Comparison of ENCODE assay signal across 9 mouse cellular contexts in genomic region chr2:30119641-30120051, GRCm38 (mm10). TPM values are rescaled to one million over a fixed set of nuclear protein-coding genes. Genes with fewer than 3 reads are reported as not detected.
DNase-seq lines count a peak whose midpoint lies in the region; ATAC-seq and TF ChIP-seq lines count a peak whose summit lies in the region.
"Had no signal": no experiment of that assay in that cellular context is flagged by ENCODE, and none has a peak within 500 bp of the region (broad histone marks: within the 10 kb centered on the region; RNA-seq: fewer than 3 reads in every experiment).

No protein-coding gene starts in this region.

- no peak for ATAC-seq in hindbrain, embryonic 11.5 days (ENCODE audit: low FRiP score)
- ATAC-seq in midbrain, embryonic 12.5 days (ENCODE audit: low FRiP score, low read depth): no peak
- no peak for ATAC-seq in granulocyte monocyte progenitor cell, adult 5-6 weeks (replicated peaks; ENCODE audit: poor library complexity, severe bottlenecking)

- no peaks in the 10 kb centered on the region for H3K36me3 ChIP-seq in hindbrain, embryonic 11.5 days (ENCODE audit: control insufficient read depth, insufficient read depth, low read length)
- H3K36me3 ChIP-seq in midbrain, embryonic 12.5 days: no peaks in the 10 kb centered on the region

- no peaks in the 10 kb centered on the region for H3K27me3 ChIP-seq in hindbrain, embryonic 11.5 days (ENCODE audit: control insufficient read depth, insufficient read depth, low read length)
- H3K27me3 ChIP-seq in midbrain, embryonic 12.5 days: no peaks in the 10 kb centered on the region

- H3K9ac ChIP-seq in hindbrain, embryonic 11.5 days (ENCODE audit: low read depth, low read length): 0 out of 2 replicates have a peak overlapping the region, but pooled peaks have one; percentile 15
- H3K9ac ChIP-seq in midbrain, embryonic 12.5 days (replicated peaks): no peak overlapping the region

- TF ChIP-seq CTCF in lung, adult 2 months (IDR thresholded peaks at IDR 0.05; ENCODE audit: insufficient read depth, low read length): no peak

- H3K27ac ChIP-seq in hindbrain, embryonic 11.5 days (ENCODE audit: low read depth, low read length): no peak overlapping the region
- H3K27ac ChIP-seq in midbrain, embryonic 12.5 days (replicated peaks): peak overlapping the region; percentile 36; the same call in 1 of the 2 replicates

- intact Hi-C loops in heart, postnatal 14 days (cut with DNase I): no loop called here

- no peaks in the 10 kb centered on the region for H3K9me3 ChIP-seq in hindbrain, embryonic 11.5 days (ENCODE audit: control insufficient read depth, low read length)
- H3K9me3 ChIP-seq in midbrain, embryonic 12.5 days: no peaks in the 10 kb centered on the region

- no peak overlapping the region for H3K4me2 ChIP-seq in hindbrain, embryonic 11.5 days (replicated peaks; ENCODE audit: low read depth, low read length)
- 0 out of 2 replicates have a peak overlapping the region, but pooled peaks have one; percentile 11 for H3K4me2 ChIP-seq in midbrain, embryonic 12.5 days (replicated peaks)

- peak; percentile 30 for DNase-seq in lung, postnatal 25 days (ENCODE audit: low spot score)
- no peak for DNase-seq in lung, adult 2 months
- DNase-seq in hindbrain, embryonic 11.5 days (ENCODE audit: low spot score): no peak
- DNase-seq in thymus, postnatal 10 days (ENCODE audit: low spot score in 2 of 2): peak; percentile 46 to 55
- no peak for DNase-seq in urinary bladder, postnatal 36 days (ENCODE audit: low spot score in 2 of 2)
- DNase-seq in heart, postnatal 14 days: no peak

- H3K4me3 ChIP-seq in lung, adult 2 months (replicated peaks; ENCODE audit: extremely low read depth, low read depth, low read length): no peak overlapping the region
- no peak overlapping the region for H3K4me3 ChIP-seq in hindbrain, embryonic 11.5 days (ENCODE audit: low read depth, low read length)
- no peak overlapping the region for H3K4me3 ChIP-seq in midbrain, embryonic 12.5 days
- H3K4me3 ChIP-seq: erythroblast, embryonic 14.5 days had no signal

- no peak for TF ChIP-seq POLR2A in lung, adult 2 months (IDR thresholded peaks at IDR 0.05; ENCODE audit: borderline replicate concordance, extremely low read depth, low read depth, low read length)

- H3K4me1 ChIP-seq in lung, adult 2 months (ENCODE audit: control insufficient read depth, insufficient read depth, low read length): peaks cover 2% of the 10 kb centered on the region; the same call in 1 of the 2 replicates
- H3K4me1 ChIP-seq in hindbrain, embryonic 11.5 days (replicated peaks; ENCODE audit: control insufficient read depth, insufficient read depth, low read length): peaks cover 3% of the 10 kb centered on the region; the same call in 1 of the 2 replicates
- H3K4me1 ChIP-seq in midbrain, embryonic 12.5 days: peaks cover 32% of the 10 kb centered on the region

- WGBS in lung, adult 2 months: 51% methylated on average over 6 of the region's 6 CpGs
- 17% methylated on average over 6 of the region's 6 CpGs for WGBS in hindbrain, embryonic 11.5 days
- WGBS in midbrain, embryonic 12.5 days: 20% methylated on average over 6 of the region's 6 CpGs

RNA-seq across cellular contexts. Expression of gene Zer1, which starts 4.7 kb away (rescaled TPM):
- polyA plus RNA-seq in lung, adult 2 months (2012; rRNA removed): 52.0 and 56.6 TPM in 2 replicates
- 6.5 and 9.3 TPM in 2 replicates for polyA plus RNA-seq in hindbrain, embryonic 11.5 days (2014; fragmentation: Nextera tagmentation; extraction: Ambion mirVana)
- polyA plus RNA-seq in midbrain, embryonic 12.5 days (2016; fragmentation: Nextera tagmentation; extraction: Ambion mirVana): 11.6 and 11.7 TPM in 2 replicates
- total RNA-seq in granulocyte monocyte progenitor cell, adult 5-6 weeks (2014; fragmentation: Nextera tagmentation): 18.3 and 22.7 TPM in 2 replicates
- 8.5 and 10.6 TPM in 2 replicates for total RNA-seq in granulocyte monocyte progenitor cell, adult 5-6 weeks (2017)
- 10 to 100 TPM; 25.1 to 27.7 TPM for total RNA-seq in heart, postnatal 14 days (2021)

RNA-seq across cellular contexts. Expression of gene Tbc1d13, which starts 13.9 kb away (rescaled TPM):
- polyA plus RNA-seq in lung, adult 2 months (2012; rRNA removed): 43.3 and 56.6 TPM in 2 replicates
- polyA plus RNA-seq in hindbrain, embryonic 11.5 days (2014; fragmentation: Nextera tagmentation; extraction: Ambion mirVana): 16.3 and 20.6 TPM in 2 replicates
- 11.2 and 12.9 TPM in 2 replicates for polyA plus RNA-seq in midbrain, embryonic 12.5 days (2016; fragmentation: Nextera tagmentation; extraction: Ambion mirVana)
- 65.9 and 83.5 TPM in 2 replicates for total RNA-seq in granulocyte monocyte progenitor cell, adult 5-6 weeks (2014; fragmentation: Nextera tagmentation)
- total RNA-seq in granulocyte monocyte progenitor cell, adult 5-6 weeks (2017): 42.2 and 49.2 TPM in 2 replicates
- 10 to 100 TPM; 18.8 to 19.6 TPM for total RNA-seq in heart, postnatal 14 days (2021)

RNA-seq across cellular contexts. Expression of gene Zdhhc12, which starts 26.2 kb away (rescaled TPM):
- polyA plus RNA-seq in lung, adult 2 months (2012; rRNA removed): 63.0 and 65.3 TPM in 2 replicates
- 27.4 and 32.2 TPM in 2 replicates for polyA plus RNA-seq in hindbrain, embryonic 11.5 days (2014; fragmentation: Nextera tagmentation; extraction: Ambion mirVana)
- polyA plus RNA-seq in midbrain, embryonic 12.5 days (2016; fragmentation: Nextera tagmentation; extraction: Ambion mirVana): 22.8 and 23.9 TPM in 2 replicates
- 21.5 and 24.1 TPM in 2 replicates for total RNA-seq in granulocyte monocyte progenitor cell, adult 5-6 weeks (2014; fragmentation: Nextera tagmentation)
- total RNA-seq in granulocyte monocyte progenitor cell, adult 5-6 weeks (2017): 11.0 and 20.7 TPM in 2 replicates
- total RNA-seq in heart, postnatal 14 days (2021): 1 to 10 TPM; 5.2 to 5.6 TPM

RNA-seq across cellular contexts. Expression of gene Pkn3, which starts 42.2 kb away (rescaled TPM):
- polyA plus RNA-seq in lung, adult 2 months (2012; rRNA removed): 29.0 and 31.3 TPM in 2 replicates
- polyA plus RNA-seq in hindbrain, embryonic 11.5 days (2014; fragmentation: Nextera tagmentation; extraction: Ambion mirVana): 4.5 and 5.2 TPM in 2 replicates
- polyA plus RNA-seq in midbrain, embryonic 12.5 days (2016; fragmentation: Nextera tagmentation; extraction: Ambion mirVana): 8.7 and 9.2 TPM in 2 replicates
- 10.1 and 13.1 TPM in 2 replicates for total RNA-seq in granulocyte monocyte progenitor cell, adult 5-6 weeks (2014; fragmentation: Nextera tagmentation)
- 4.6 and 14.9 TPM in 2 replicates for total RNA-seq in granulocyte monocyte progenitor cell, adult 5-6 weeks (2017)
- 10 to 100 TPM; 10.3 to 12.2 TPM for total RNA-seq in heart, postnatal 14 days (2021)

RNA-seq across cellular contexts. Expression of gene Endog, which starts 51.6 kb away (rescaled TPM):
- 58.1 and 87.9 TPM in 2 replicates for polyA plus RNA-seq in lung, adult 2 months (2012; rRNA removed)
- polyA plus RNA-seq in hindbrain, embryonic 11.5 days (2014; fragmentation: Nextera tagmentation; extraction: Ambion mirVana): 15.3 and 15.6 TPM in 2 replicates
- 13.9 and 14.2 TPM in 2 replicates for polyA plus RNA-seq in midbrain, embryonic 12.5 days (2016; fragmentation: Nextera tagmentation; extraction: Ambion mirVana)
- total RNA-seq in granulocyte monocyte progenitor cell, adult 5-6 weeks (2014; fragmentation: Nextera tagmentation): 5.0 and 7.9 TPM in 2 replicates
- total RNA-seq in granulocyte monocyte progenitor cell, adult 5-6 weeks (2017): 3.2 and 8.3 TPM in 2 replicates
- total RNA-seq in heart, postnatal 14 days (2021): 10 to 100 TPM; 74.1 to 78.0 TPM

Comparison
In these comparisons a context has a peak if more than half of its experiments do, and no peak if none do; other contexts are left out.
1. DNase-seq: peak in lung, postnatal 25 days (single experiment) and thymus, postnatal 10 days (2 of 2); none in lung, adult 2 months (single experiment), hindbrain, embryonic 11.5 days (single experiment), urinary bladder, postnatal 36 days (0 of 2) and heart, postnatal 14 days (0 of 2).